Mouse (Mus musculus) heart, embryonic 15.5 days (tissue): ENCODE results near the gene Olfr1234. TPM values are rescaled to one million over a fixed set of nuclear protein-coding genes. Genes with fewer than 3 reads are reported as not detected.

Source experiments
- ATAC-seq: fragments of 200-750 bp; cut with Nextera tagmentation; replicated peaks from 2 replicates; pipeline ENCODE4 v1.8.0; 2017; ENCODE audit warnings: low read depth, moderate TSS enrichment; ENCODE audit not compliant: insufficient number of reproducible peaks, insufficient read depth, low FRiP score
- H3K27ac ChIP-seq: fragments of 300-500 bp; sonication (generic); 2 replicates; pipeline ENCODE4 v1.5.1; 2015; ENCODE audit warnings: mild to moderate bottlenecking, inconsistent platforms
- H3K27me3 ChIP-seq: fragments of 300-500 bp; sonication (generic); 2 replicates; pipeline ENCODE4 v1.6.1; 2015; ENCODE audit warnings: inconsistent platforms
- H3K36me3 ChIP-seq: fragments of 300-500 bp; sonication (generic); 2 replicates; pipeline ENCODE4 v1.6.1; 2015; ENCODE audit warnings: mild to moderate bottlenecking, inconsistent platforms
- H3K4me1 ChIP-seq: fragments of 300-500 bp; sonication (generic); replicated peaks from 2 replicates; pipeline ENCODE4 v1.6.1; 2015; ENCODE audit warnings: inconsistent platforms
- H3K4me2 ChIP-seq: fragments of 300-500 bp; sonication (generic); 2 replicates; pipeline ENCODE4 v1.6.1; 2015; ENCODE audit warnings: inconsistent platforms, mild to moderate bottlenecking, moderate library complexity
- H3K4me3 ChIP-seq: fragments of 300-500 bp; sonication (generic); 2 replicates; pipeline ENCODE4 v1.5.1; 2015; ENCODE audit warnings: mild to moderate bottlenecking, inconsistent platforms
- H3K9ac ChIP-seq: fragments of 300-500 bp; sonication (generic); 2 replicates; pipeline ENCODE4 v1.6.1; 2015; ENCODE audit warnings: mild to moderate bottlenecking, inconsistent platforms
- H3K9me3 ChIP-seq: fragments of 300-500 bp; sonication (generic); replicated peaks from 2 replicates; pipeline ENCODE4 v1.6.1; 2016; ENCODE audit warnings: inconsistent platforms
- WGBS: fragments of 180-500 bp; shearing (Covaris S2); methylation state at CpG from one replicate; pipeline ENCODE4 v1.1.7; 2015; ENCODE audit warnings: mixed read lengths; 5-methylcytosine and 5-hydroxymethylcytosine counted together
- polyA plus RNA-seq: library from polyadenylated mRNA; unstranded; fragments of >200 nt; fragmentation: Nextera tagmentation; extraction: Ambion mirVana; gene quantifications from 2 replicates; pipeline ENCODE4 v1.2.1, GENCODE M21; 2015

Olfr1234 gene
- polyA plus RNA-seq, result not detected in 2 replicates

DNA sequence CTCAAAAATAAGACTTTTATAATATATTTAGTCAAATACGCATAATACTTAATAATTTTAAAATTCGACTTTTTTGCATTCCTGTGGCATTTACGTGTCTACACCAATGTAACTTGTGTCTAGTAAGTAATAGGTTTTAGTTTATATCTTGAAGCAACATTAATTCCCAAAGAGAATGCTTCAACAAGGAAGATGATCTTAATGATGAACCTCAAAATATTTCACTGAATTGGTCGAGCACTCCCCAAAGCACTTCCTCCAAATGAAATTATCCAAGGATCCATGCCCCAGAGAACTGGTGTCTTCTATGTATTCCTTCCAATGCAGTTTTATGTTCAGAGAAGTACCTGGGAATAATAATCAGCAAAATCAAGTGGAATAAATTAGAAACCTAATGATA, at the start of gene Olfr1234:
Gene Olfr1234 (minus strand): TSS at position 101 of the 400 bp plus-strand sequence.
- H3K9me3 ChIP-seq, result no peaks in the 10 kb centered on the region
- no peak within 1 kb of the TSS for H3K27ac ChIP-seq
- H3K4me2 ChIP-seq, result no peak within 1 kb of the TSS
- no peaks in the 10 kb centered on the region for H3K4me1 ChIP-seq
- ATAC-seq, result no peak
- no peak within 1 kb of the TSS for H3K9ac ChIP-seq
- H3K27me3 ChIP-seq, result no peaks in the 10 kb centered on the region
- H3K36me3 ChIP-seq, result no peaks in the 10 kb centered on the region
- H3K4me3 ChIP-seq, result no peak within 1 kb of the TSS
- WGBS, result 79% methylated on average over 4 of the region's 4 CpGs

- Histone ChIP-seq H3K9ac (no peak within 1 kb of the TSS), H3K27ac (no peak within 1 kb of the TSS), H3K9me3 (no peaks in the 10 kb centered on the region), H3K4me1 (no peaks in the 10 kb centered on the region), H3K36me3 (no peaks in the 10 kb centered on the region), H3K4me2 (no peak within 1 kb of the TSS), H3K27me3 (no peaks in the 10 kb centered on the region), H3K4me3 (no peak within 1 kb of the TSS)
- no peak for ATAC-seq
- WGBS, result 80% methylated on average over 2 of the region's 2 CpGs
Measured at GRCm38 (mm10) chr2:89409576-89409975, 44.9 kb upstream of the Olfr1234 start, which contains the start of gene Olfr1238. Olfr1238 (minus strand) TSS chr2:89409676.

GRCm38 (mm10) chr2:89400882-89401281, 36.2 kb upstream of the Olfr1234 start:
- H3K27me3 ChIP-seq, result no peaks in the 10 kb centered on the region
- no peaks in the 10 kb centered on the region for H3K4me1 ChIP-seq
- H3K9me3 ChIP-seq, result no peaks in the 10 kb centered on the region
- no peak overlapping the region for H3K4me3 ChIP-seq
- H3K36me3 ChIP-seq, result no peaks in the 10 kb centered on the region
- ATAC-seq, result no peak
- H3K4me2 ChIP-seq, result no peak overlapping the region
- 71% methylated on average over 1 of the region's 1 CpGs for WGBS
- H3K27ac ChIP-seq, result no peak overlapping the region
- no peak overlapping the region for H3K9ac ChIP-seq

GRCm38 (mm10) chr2:89342298-89342697, 22.4 kb downstream of the Olfr1234 start, which contains the start of gene Olfr1233:
Olfr1233 (minus strand) TSS chr2:89342398.
- no peak within 1 kb of the TSS for H3K9ac ChIP-seq
- H3K9me3 ChIP-seq, result no peaks in the 10 kb centered on the region
- no peak within 1 kb of the TSS for H3K4me2 ChIP-seq
- H3K27me3 ChIP-seq, result no peaks in the 10 kb centered on the region
- no peak within 1 kb of the TSS for H3K4me3 ChIP-seq
- no peaks in the 10 kb centered on the region for H3K36me3 ChIP-seq
- H3K4me1 ChIP-seq, result no peaks in the 10 kb centered on the region
- H3K27ac ChIP-seq, result no peak within 1 kb of the TSS
- no peak for ATAC-seq

DNA sequence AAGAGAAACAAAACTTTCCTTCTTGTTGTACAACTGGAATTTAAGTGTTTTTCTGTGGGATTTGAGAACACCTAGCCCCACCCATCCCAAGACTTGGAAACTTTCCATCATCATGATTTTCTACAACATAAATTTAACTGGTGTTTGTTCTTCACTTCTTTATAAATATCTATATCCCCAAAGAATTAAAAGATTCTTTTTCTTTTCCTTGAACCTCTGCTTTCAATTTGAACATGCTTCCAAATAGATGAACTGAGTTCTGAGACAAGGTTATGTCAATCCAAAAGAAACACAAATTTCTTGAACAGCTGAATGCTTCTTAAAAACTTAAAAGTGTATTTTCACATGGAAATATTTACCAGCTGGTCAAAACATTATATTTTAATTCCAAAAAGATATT, 35.1 kb downstream of the Olfr1234 start, which contains the start of gene Olfr1232:
Gene Olfr1232 (minus strand): TSS at position 101 of the 400 bp plus-strand sequence.
- no peak for ATAC-seq
- no peak within 1 kb of the TSS for H3K9ac ChIP-seq
- no peak within 1 kb of the TSS for H3K27ac ChIP-seq

More for the DNA sequence above, 35.1 kb downstream of the Olfr1234 start, which contains the start of gene Olfr1232:
- no peaks in the 10 kb centered on the region for H3K27me3 ChIP-seq
- H3K4me1 ChIP-seq, result no peaks in the 10 kb centered on the region
- no peak within 1 kb of the TSS for H3K4me3 ChIP-seq
- no peaks in the 10 kb centered on the region for H3K36me3 ChIP-seq
- H3K9me3 ChIP-seq, result no peaks in the 10 kb centered on the region
- no peak within 1 kb of the TSS for H3K4me2 ChIP-seq

Other genes with a start within 250 kb of the Olfr1234 start
- gene Olfr1221, start 247.6 kb downstream of the Olfr1234 start, polyA plus RNA-seq, result not detected in 2 replicates
- not detected in 2 replicates for gene Olfr1222, start 231.8 kb downstream of the Olfr1234 start, polyA plus RNA-seq
- gene Olfr1223, start 213.3 kb downstream of the Olfr1234 start, polyA plus RNA-seq, result not detected in 2 replicates
- gene Olfr1224-ps1, start 200.8 kb downstream of the Olfr1234 start, polyA plus RNA-seq, result not detected in 2 replicates
- gene Olfr1225, start 190.2 kb downstream of the Olfr1234 start, polyA plus RNA-seq, result not detected in 2 replicates
- not detected in 2 replicates for gene Olfr1226, start 164.8 kb downstream of the Olfr1234 start, polyA plus RNA-seq
- gene Olfr1228, start 110.8 kb downstream of the Olfr1234 start, polyA plus RNA-seq, result not detected in 2 replicates
- not detected in 2 replicates for gene Olfr1229, start 76.9 kb downstream of the Olfr1234 start, polyA plus RNA-seq
- not detected in 2 replicates for gene Olfr1230, start 67.6 kb downstream of the Olfr1234 start, polyA plus RNA-seq
- gene Olfr1231, start 57.8 kb downstream of the Olfr1234 start, polyA plus RNA-seq, result not detected in 2 replicates
- not detected in 2 replicates for gene Olfr1232, start 35.2 kb downstream of the Olfr1234 start, polyA plus RNA-seq
- gene Olfr1233, start 22.5 kb downstream of the Olfr1234 start, polyA plus RNA-seq, result not detected in 2 replicates
- not detected in 2 replicates for gene Olfr1238, start 44.8 kb upstream of the Olfr1234 start, polyA plus RNA-seq
- not detected in 2 replicates for gene Olfr1239, start 55.5 kb upstream of the Olfr1234 start, polyA plus RNA-seq
- gene Olfr1240, start 78.1 kb upstream of the Olfr1234 start, polyA plus RNA-seq, result not detected in 2 replicates
- not detected in 2 replicates for gene Olfr1241, start 122.3 kb upstream of the Olfr1234 start, polyA plus RNA-seq
- gene Olfr1242, start 133.5 kb upstream of the Olfr1234 start, polyA plus RNA-seq, result not detected in 2 replicates
- gene Olfr1243, start 166.6 kb upstream of the Olfr1234 start, polyA plus RNA-seq, result not detected in 2 replicates
- gene Olfr1245, start 213.6 kb upstream of the Olfr1234 start, polyA plus RNA-seq, result not detected in 2 replicates
- gene Olfr1246, start 228.3 kb upstream of the Olfr1234 start, polyA plus RNA-seq, result not detected in 2 replicates
- gene Olfr1247, start 249.3 kb upstream of the Olfr1234 start, polyA plus RNA-seq, result not detected in 2 replicates